Mouse (Mus musculus): ENCODE measurements at regions not wholly inside any gene's neighbourhood (a gene's known extent, or its start where the extent isn't known, plus 50 kb on each side); places are given as distances from the start of the nearest gene placed in this dataset.

DNA sequence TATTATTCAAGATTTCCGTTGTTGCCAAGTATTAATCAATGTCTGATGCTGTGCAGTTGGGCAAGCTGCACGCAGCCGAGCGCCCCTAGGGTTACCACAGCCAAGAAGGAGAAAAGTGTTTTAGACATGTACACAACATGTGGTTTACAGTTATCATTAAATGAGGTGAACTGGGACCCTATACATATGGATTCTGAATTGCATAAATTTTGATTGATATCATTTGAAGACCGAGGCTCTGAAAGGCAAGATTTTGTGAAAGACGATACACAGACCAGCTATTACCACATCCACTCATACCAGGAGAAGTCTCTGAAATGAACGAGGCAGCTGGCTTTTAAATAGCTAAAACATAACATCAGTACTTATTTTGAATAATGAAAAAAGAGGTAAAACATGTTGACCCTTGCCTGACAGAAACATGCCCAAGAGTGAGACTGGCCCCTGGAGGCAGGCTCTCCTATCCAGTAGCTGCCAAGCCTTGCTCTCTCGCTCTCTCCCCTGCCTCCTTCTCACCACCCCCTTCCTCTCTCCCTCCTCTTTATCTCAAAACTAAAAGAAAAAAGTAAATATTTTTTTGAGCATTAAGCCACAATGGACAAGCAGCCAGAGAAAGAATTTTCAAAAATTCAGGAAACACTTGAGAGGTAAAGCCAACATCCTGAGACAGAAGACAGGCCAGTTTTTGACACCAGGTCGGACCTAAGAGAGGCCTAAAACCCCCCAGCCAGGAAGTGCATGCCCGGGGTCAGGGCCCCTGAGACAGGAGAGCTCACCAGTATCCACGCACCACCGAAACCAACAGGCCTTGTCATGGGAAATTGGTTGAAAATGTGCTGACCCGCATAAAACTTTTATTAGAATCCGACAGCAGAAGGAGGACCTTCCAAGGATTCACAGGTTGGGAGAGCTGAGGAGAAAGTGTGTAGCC is 342.9 kb upstream of the Mki67 start:
- Histone ChIP-seq H3K4me3 (ENCODE audit: insufficient read depth, poor library complexity, severe bottlenecking) (no peak overlapping the region), H3K27me3 (ENCODE audit: control insufficient read depth, insufficient read depth, insufficient read length) (no peaks in the 10 kb centered on the region), H3ac (ENCODE audit: control insufficient read depth, insufficient read length, low read depth) (no peak overlapping the region), H3K79me3 (ENCODE audit: low read depth) (no peaks in the 10 kb centered on the region), H3K79me2 (ENCODE audit: control insufficient read depth, insufficient read depth) (no peaks in the 10 kb centered on the region), H3K36me3 (ENCODE audit: control insufficient read depth, insufficient read depth) (no peaks in the 10 kb centered on the region)
- TF ChIP-seq MAX (IDR thresholded peaks at IDR 0.05): no peak
- TF ChIP-seq FOSL1 (IDR thresholded peaks at IDR 0.05; ENCODE audit: insufficient read depth, low read length, poor library complexity, severe bottlenecking): no peak
- no peak for TF ChIP-seq CTCF (IDR thresholded peaks at IDR 0.05; ENCODE audit: control insufficient read depth, insufficient read depth, insufficient read length)
- TF ChIP-seq USF1 (IDR thresholded peaks at IDR 0.05; ENCODE audit: low read depth): no peak
- TF ChIP-seq MYOG (IDR thresholded peaks at IDR 0.05; ENCODE audit: control insufficient read depth, extremely low read depth, insufficient read length): no peak
- no peak for TF ChIP-seq MYOD1 (IDR thresholded peaks at IDR 0.05; ENCODE audit: control insufficient read depth, insufficient read length, low read depth)
- TF ChIP-seq CEBPB (IDR thresholded peaks at IDR 0.05; ENCODE audit: low read depth): no peak

DNA sequence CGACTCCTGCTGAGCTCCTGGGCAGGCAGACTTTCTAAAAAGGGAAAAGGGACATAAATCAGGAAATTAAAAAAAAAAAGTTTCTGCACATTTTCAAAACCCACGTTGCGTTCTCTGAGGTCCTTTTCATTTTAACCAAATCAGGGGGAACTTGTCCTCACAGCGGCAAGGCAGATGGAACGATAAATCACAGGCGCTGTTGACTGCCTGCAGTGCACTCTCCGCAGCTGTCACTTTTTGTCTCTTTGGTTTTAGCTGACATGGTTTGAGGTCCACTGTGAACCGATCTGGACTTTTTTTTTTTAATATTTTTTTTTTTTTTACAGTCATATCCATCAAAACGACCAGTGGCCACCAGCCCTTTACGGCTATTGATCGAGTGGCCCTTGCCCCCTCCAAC is 343.7 kb upstream of the Mki67 start:
- no peak overlapping the region for H3ac ChIP-seq (ENCODE audit: control insufficient read depth, insufficient read length, low read depth)
- no peaks in the 10 kb centered on the region for H3K36me3 ChIP-seq (ENCODE audit: control insufficient read depth, insufficient read depth)
- no peaks in the 10 kb centered on the region for H3K79me2 ChIP-seq (ENCODE audit: control insufficient read depth, insufficient read depth)
- no peaks in the 10 kb centered on the region for H3K79me3 ChIP-seq (ENCODE audit: low read depth)
- H3K27me3 ChIP-seq (ENCODE audit: control insufficient read depth, insufficient read depth, insufficient read length): no peaks in the 10 kb centered on the region
- TF ChIP-seq MYOD1 (IDR thresholded peaks at IDR 0.05; ENCODE audit: control insufficient read depth, insufficient read length, low read depth) (peak; percentile 68), MYOG (IDR thresholded peaks at IDR 0.05; ENCODE audit: control insufficient read depth, extremely low read depth, insufficient read length) (no peak)
- H3K4me3 ChIP-seq (ENCODE audit: insufficient read depth, poor library complexity, severe bottlenecking): no peak overlapping the region

DNA sequence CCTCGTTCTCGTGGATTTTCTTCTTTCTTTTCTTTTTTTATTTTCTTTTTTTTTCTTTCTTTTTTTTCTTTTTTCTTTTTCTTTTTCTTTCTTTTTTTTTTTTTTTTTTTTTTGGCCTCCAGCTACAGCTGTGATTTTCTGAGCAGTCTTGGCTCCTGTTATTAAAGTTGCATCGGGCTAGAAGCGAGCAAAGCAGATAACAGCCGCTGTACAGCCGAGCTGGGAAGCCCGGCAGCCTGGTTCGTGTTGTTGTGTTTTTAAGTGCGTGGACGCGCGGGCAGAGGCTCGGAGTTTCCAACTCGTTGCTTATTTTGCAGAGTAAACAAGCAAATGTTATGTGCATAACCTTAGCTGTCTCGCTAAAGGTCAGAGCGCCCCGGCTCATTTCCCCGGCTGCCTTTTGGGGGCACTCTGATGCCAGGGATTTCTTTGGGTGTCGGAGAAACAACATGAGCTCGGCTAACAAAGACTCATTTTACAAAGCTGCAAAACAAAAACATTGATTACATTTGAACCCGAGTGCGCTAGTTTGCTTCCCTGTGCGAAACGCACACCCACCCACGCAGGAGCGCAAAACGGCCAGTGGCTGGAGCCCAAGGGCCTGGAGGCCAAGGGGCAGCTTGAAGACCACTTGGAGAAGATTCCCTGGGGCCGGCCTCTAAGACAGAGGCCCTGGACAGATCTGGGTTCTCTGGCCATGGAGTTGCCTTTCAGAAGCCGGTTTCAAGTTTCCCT is 344.3 kb upstream of the Mki67 start:
- H3K79me3 ChIP-seq (ENCODE audit: low read depth): no peaks in the 10 kb centered on the region
- no peaks in the 10 kb centered on the region for H3K79me2 ChIP-seq (ENCODE audit: control insufficient read depth, insufficient read depth)
- no peak for TF ChIP-seq MYOD1 (IDR thresholded peaks at IDR 0.05; ENCODE audit: control insufficient read depth, insufficient read length, low read depth)
- TF ChIP-seq FOSL1 (IDR thresholded peaks at IDR 0.05; ENCODE audit: insufficient read depth, low read length, poor library complexity, severe bottlenecking): no peak
- TF ChIP-seq MYOG (IDR thresholded peaks at IDR 0.05; ENCODE audit: control insufficient read depth, extremely low read depth, insufficient read length): no peak
- no peak for TF ChIP-seq CEBPB (IDR thresholded peaks at IDR 0.05; ENCODE audit: low read depth)
- TF ChIP-seq USF1 (IDR thresholded peaks at IDR 0.05; ENCODE audit: low read depth): no peak
- no peak for TF ChIP-seq MAX (IDR thresholded peaks at IDR 0.05)
- no peak for TF ChIP-seq CTCF (IDR thresholded peaks at IDR 0.05; ENCODE audit: control insufficient read depth, insufficient read depth, insufficient read length)
- no peak overlapping the region for H3K4me3 ChIP-seq (ENCODE audit: insufficient read depth, poor library complexity, severe bottlenecking)
- H3ac ChIP-seq (ENCODE audit: control insufficient read depth, insufficient read length, low read depth): no peak overlapping the region
- no peaks in the 10 kb centered on the region for H3K27me3 ChIP-seq (ENCODE audit: control insufficient read depth, insufficient read depth, insufficient read length)
- no peaks in the 10 kb centered on the region for H3K36me3 ChIP-seq (ENCODE audit: control insufficient read depth, insufficient read depth)

DNA sequence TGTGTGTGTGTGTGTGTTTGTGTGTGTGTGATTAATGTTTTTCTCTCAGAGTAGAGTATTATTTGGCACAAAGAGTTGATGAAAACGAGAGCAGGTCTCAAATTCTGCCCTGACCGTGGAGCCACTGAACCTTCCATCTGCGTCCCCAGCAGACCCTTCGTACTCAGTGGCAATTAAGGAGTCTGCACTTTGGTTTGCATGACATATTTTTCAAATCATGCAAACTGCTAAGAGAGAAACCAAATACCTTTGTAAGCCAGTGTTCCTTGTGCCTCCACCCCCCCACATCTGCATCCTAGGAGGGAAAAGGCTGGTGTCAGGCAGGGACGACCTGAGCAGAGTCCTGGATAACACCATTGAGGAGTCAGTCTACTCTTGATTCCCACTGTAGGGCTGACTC is 346.5 kb upstream of the Mki67 start:
- no peak for TF ChIP-seq MYOG (IDR thresholded peaks at IDR 0.05; ENCODE audit: control insufficient read depth, extremely low read depth, insufficient read length)
- no peak overlapping the region for H3K4me3 ChIP-seq (ENCODE audit: insufficient read depth, poor library complexity, severe bottlenecking)
- H3K36me3 ChIP-seq (ENCODE audit: control insufficient read depth, insufficient read depth): no peaks in the 10 kb centered on the region
- H3K79me2 ChIP-seq (ENCODE audit: control insufficient read depth, insufficient read depth): no peaks in the 10 kb centered on the region
- H3K27me3 ChIP-seq (ENCODE audit: control insufficient read depth, insufficient read depth, insufficient read length): peaks cover 3% of the 10 kb centered on the region
- H3K79me3 ChIP-seq (ENCODE audit: low read depth): no peaks in the 10 kb centered on the region
- no peak overlapping the region for H3ac ChIP-seq (ENCODE audit: control insufficient read depth, insufficient read length, low read depth)

DNA sequence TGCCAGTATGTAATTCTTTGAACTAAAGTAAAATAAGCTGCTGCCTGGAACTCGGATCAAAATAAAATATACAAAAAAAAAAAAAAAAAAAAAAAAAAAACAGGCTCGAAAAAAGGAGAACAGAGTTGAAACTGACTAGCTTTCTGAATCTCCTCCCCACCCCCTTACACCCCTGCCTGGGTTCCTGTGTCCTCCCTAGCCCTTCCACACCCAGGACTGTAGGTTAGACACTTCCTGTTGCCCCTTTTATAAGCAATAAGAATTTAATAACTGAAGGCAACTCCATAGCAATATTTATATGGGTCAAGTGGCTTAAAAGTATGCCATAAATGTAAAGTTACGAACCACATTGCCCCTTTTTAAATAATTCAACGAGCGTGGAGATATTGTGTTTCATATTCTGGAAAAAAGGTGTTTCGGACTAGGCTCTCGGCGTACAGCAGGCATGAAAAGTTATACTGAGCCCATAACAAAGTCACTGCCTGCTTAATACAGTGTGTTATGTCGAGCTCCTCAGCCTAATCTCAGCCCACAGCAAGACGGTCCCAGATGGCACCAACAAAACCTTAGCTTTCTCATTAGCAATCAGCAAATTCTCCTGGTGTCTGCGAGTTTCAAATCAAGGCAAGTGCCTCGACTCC is 349.0 kb upstream of the Mki67 start:
- no peaks in the 10 kb centered on the region for H3K36me3 ChIP-seq (ENCODE audit: control insufficient read depth, insufficient read depth)

More for the DNA sequence above, 349.0 kb upstream of the Mki67 start:
- Histone ChIP-seq H3K79me2 (ENCODE audit: control insufficient read depth, insufficient read depth) (no peaks in the 10 kb centered on the region), H3K4me3 (ENCODE audit: insufficient read depth, poor library complexity, severe bottlenecking) (no peak overlapping the region), H3ac (ENCODE audit: control insufficient read depth, insufficient read length, low read depth) (no peak overlapping the region), H3K79me3 (ENCODE audit: low read depth) (no peaks in the 10 kb centered on the region), H3K27me3 (ENCODE audit: control insufficient read depth, insufficient read depth, insufficient read length) (peaks cover 3% of the 10 kb centered on the region)
- TF ChIP-seq CEBPB (IDR thresholded peaks at IDR 0.05; ENCODE audit: low read depth) (no peak), MYOG (IDR thresholded peaks at IDR 0.05; ENCODE audit: control insufficient read depth, extremely low read depth, insufficient read length) (no peak), USF1 (IDR thresholded peaks at IDR 0.05; ENCODE audit: low read depth) (no peak), FOSL1 (IDR thresholded peaks at IDR 0.05; ENCODE audit: insufficient read depth, low read length, poor library complexity, severe bottlenecking) (no peak), MYOD1 (IDR thresholded peaks at IDR 0.05; ENCODE audit: control insufficient read depth, insufficient read length, low read depth) (no peak), CTCF (IDR thresholded peaks at IDR 0.05; ENCODE audit: control insufficient read depth, insufficient read depth, insufficient read length) (no peak), MAX (IDR thresholded peaks at IDR 0.05) (no peak)
